Mouse (Mus musculus) activated CD4-positive, CD25-positive, alpha-beta regulatory T cell, adult 4 months (primary cell): ENCODE results near the gene Myo1e. TPM values are rescaled to one million over a fixed set of nuclear protein-coding genes. Genes with fewer than 3 reads are reported as not detected.
"Not testable (repeated sequence)": the region's sequence is repeated elsewhere in the genome, so short reads cannot be mapped to it uniquely, and the experiment has no call there.

ENCODE experiments used
- ATAC-seq: one replicate; pipeline ENCODE4 v1.8.0; 2017
- polyA plus RNA-seq, 2 experiments: library from polyadenylated mRNA; unstranded; fragments of 100-300 nt; shearing (Covaris generic); gene quantifications; one replicate each; pipeline ENCODE4 v1.2.1; 2017

Myo1e gene
- polyA plus RNA-seq, 2 experiments from 2014 or later: 25.8 to 27.8 TPM

GRCm38 (mm10) chr9:70253016-70253415 is 45.9 kb downstream of the Myo1e start:
- peak; percentile 70 for ATAC-seq

- no peak for ATAC-seq
Measured at GRCm38 (mm10) chr9:70255005-70255404, 47.9 kb downstream of the Myo1e start.

- not testable (repeated sequence) for ATAC-seq
Measured at GRCm38 (mm10) chr9:70256027-70256426, 48.9 kb downstream of the Myo1e start.

GRCm38 (mm10) chr9:70257289-70258101 is 50.3 kb downstream of the Myo1e start:
- peak; percentile 66 for ATAC-seq

GRCm38 (mm10) chr9:70260324-70260841 is 53.2 kb downstream of the Myo1e start:
- no peak for ATAC-seq

GRCm38 (mm10) chr9:70261646-70262045 is 54.5 kb downstream of the Myo1e start:
- ATAC-seq: no peak

- ATAC-seq: no peak
Measured at GRCm38 (mm10) chr9:70263134-70263533, 56.0 kb downstream of the Myo1e start.

GRCm38 (mm10) chr9:70263735-70264134 is 56.6 kb downstream of the Myo1e start:
- no peak for ATAC-seq

GRCm38 (mm10) chr9:70265513-70265912 is 58.4 kb downstream of the Myo1e start:
- ATAC-seq: no peak

- no peak for ATAC-seq
Measured at GRCm38 (mm10) chr9:70266186-70266585, 59.0 kb downstream of the Myo1e start.

GRCm38 (mm10) chr9:70267108-70267507 is 60.0 kb downstream of the Myo1e start:
- ATAC-seq: no peak

GRCm38 (mm10) chr9:70269349-70269748 is 62.2 kb downstream of the Myo1e start:
- ATAC-seq: no peak

GRCm38 (mm10) chr9:70270468-70270867 is 63.3 kb downstream of the Myo1e start:
- no peak for ATAC-seq

- no peak for ATAC-seq
Measured at GRCm38 (mm10) chr9:70271137-70271536, 64.0 kb downstream of the Myo1e start.

- no peak for ATAC-seq
Measured at GRCm38 (mm10) chr9:70271631-70272030, 64.5 kb downstream of the Myo1e start.

- ATAC-seq: no peak
Measured at GRCm38 (mm10) chr9:70274071-70274470, 66.9 kb downstream of the Myo1e start.

GRCm38 (mm10) chr9:70274476-70274875 is 67.3 kb downstream of the Myo1e start:
- ATAC-seq: no peak

GRCm38 (mm10) chr9:70274887-70275555 is 67.9 kb downstream of the Myo1e start:
- no peak for ATAC-seq

- no peak for ATAC-seq
Measured at GRCm38 (mm10) chr9:70277076-70277475, 69.9 kb downstream of the Myo1e start.

- no peak for ATAC-seq
Measured at GRCm38 (mm10) chr9:70277529-70277982, 70.4 kb downstream of the Myo1e start.

- no peak for ATAC-seq
Measured at GRCm38 (mm10) chr9:70281407-70281806, 74.3 kb downstream of the Myo1e start.

GRCm38 (mm10) chr9:70282107-70282506 is 75.0 kb downstream of the Myo1e start:
- no peak for ATAC-seq

GRCm38 (mm10) chr9:70283151-70283550 is 76.0 kb downstream of the Myo1e start:
- no peak for ATAC-seq
